Mouse (Mus musculus): ENCODE data around the gene Mymx. TPM values are rescaled to one million over a fixed set of nuclear protein-coding genes. Genes with fewer than 3 reads are reported as not detected.
A peak's percentile ranks its signal among the peaks of the same experiment; 100 is the strongest.

The Mymx gene
- total and polyA plus RNA-seq, 3 experiments = not detected

DNA sequence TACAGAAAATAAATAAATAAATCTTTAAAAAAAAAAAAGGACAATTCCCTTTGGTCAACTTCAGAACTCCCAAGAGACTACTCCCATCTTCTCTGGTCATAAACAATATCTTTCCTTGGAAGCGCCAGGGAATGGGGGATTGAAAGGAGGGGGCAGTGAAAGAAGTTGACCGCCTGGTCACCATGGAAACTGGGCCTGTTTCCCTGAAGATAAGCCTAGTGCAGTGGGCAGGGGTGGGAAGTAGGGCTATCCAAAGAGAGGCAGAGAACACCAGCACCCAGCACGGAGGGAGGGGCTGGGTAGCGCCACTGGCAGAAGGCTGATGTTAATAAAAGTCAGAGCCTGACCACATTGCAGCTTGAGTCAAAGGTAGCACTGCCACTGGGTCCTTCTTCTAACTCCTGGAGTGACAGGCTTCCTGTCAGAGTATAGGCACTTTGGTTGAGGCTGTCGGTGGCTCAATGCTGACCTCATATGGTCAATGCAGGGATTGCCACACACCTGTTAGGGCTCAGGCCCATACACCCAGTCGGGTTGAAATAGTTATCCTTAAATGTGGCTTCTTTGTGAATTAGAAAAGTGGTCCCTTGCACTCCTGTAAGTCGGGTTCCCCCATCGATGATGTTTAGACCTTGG, 50.0 kb downstream of the Mymx start (continued):
- TF ChIP-seq MEF2A (IDR thresholded peaks at IDR 0.05; ENCODE audit: borderline replicate concordance, low read depth, low read length) (no peak), CHD1 (IDR thresholded peaks at IDR 0.05; ENCODE audit: low read depth, low read length) (no peak; the same call in 1 of the 2 replicates), POLR2AphosphoS2 (IDR thresholded peaks at IDR 0.05; ENCODE audit: low read depth, low read length) (no peak), USF2 (conservative IDR thresholded peaks at IDR 0.05; ENCODE audit: low read depth, low read length) (no peak), ETS1 (conservative IDR thresholded peaks at IDR 0.05; ENCODE audit: low read depth, low read length) (no peak), RAD21 (IDR thresholded peaks at IDR 0.05; ENCODE audit: low read depth, low read length) (no peak; the same call in none of the 2 replicates)

DNA sequence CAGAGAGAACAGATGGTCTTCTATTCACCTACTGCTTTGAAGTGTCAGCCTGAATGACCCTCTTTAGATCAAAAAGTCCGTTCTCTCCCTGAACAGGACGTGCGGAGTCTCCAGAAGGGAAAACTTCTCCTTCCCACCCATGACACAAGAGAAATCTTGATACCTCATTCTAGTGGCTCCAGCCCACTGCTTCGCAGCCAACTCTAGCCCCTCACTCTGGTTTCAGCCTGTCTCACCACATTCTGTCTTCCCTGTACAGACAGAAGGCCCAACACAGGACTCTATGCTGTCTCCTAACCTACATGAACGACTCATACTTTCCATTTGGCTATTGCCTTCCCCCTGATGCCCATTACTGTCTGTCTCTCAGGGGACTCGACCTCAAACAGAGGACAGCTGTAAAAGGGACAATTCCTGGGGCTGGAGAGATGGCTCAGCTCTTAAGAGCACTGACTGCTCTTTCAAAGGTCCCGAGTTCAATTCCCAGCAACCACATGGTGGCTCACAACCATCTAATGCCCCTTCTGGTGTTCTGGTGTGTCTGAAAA, 50.6 kb downstream of the Mymx start:
- Histone ChIP-seq H3K36me3 (replicated peaks in 1 of 2; ENCODE audit: control insufficient read depth in 1 of 2, insufficient read depth in 1 of 2, low read length in 1 of 2) (peaks cover 0 to 3% of the 10 kb centered on the region in 2 experiments), H3K79me2 (replicated peaks; ENCODE audit: control insufficient read depth, extremely low read depth, insufficient read depth, poor library complexity, severe bottlenecking) (peaks cover 8% of the 10 kb centered on the region), H3K27me3 (replicated peaks) (peaks cover 1% of the 10 kb centered on the region), H3K4me1 (ENCODE audit: control insufficient read depth in 1 of 2, insufficient read depth in 2 of 2) (peaks cover 14 to 42% of the 10 kb centered on the region in 2 experiments), H3K9ac (ENCODE audit: insufficient read depth, low read depth) (no peak overlapping the region), H3K9me3 (replicated peaks; ENCODE audit: low read length) (no peaks in the 10 kb centered on the region), H3K4me2 (ENCODE audit: insufficient read depth, low read depth, poor library complexity, severe bottlenecking) (no peak overlapping the region), H3K27ac (ENCODE audit: insufficient read depth, low read depth) (no peak overlapping the region), H3K4me3 (replicated peaks in 1 of 3; ENCODE audit: low read depth in 2 of 3, low read length in 2 of 3, poor library complexity in 1 of 3) (no peak overlapping the region)
- in situ Hi-C loops (cut with MboI; ENCODE audit: low pct_ligation_motif_present, low pct_unique_long_range_greater_than_20kb, low sequenced_read_pairs) = loop anchor here (5.0 kb wide), 1 partner anchor 34 kb away; no protein-coding TSS in a partner anchor
- DNase-seq (ENCODE audit: extremely low read depth) = no peak
- TF ChIP-seq JUN (IDR thresholded peaks at IDR 0.05; ENCODE audit: insufficient read depth, low read depth, low read length) = peak; percentile 89
- TF ChIP-seq RAD21 (IDR thresholded peaks at IDR 0.05; ENCODE audit: low read depth, low read length) = no peak
- no peak for TF ChIP-seq NRF1 (IDR thresholded peaks at IDR 0.05; ENCODE audit: low read depth, low read length)
- TF ChIP-seq POLR2A (IDR thresholded peaks at IDR 0.05; ENCODE audit: low read depth, low read length) = no peak
- no peak for TF ChIP-seq HCFC1 (IDR thresholded peaks at IDR 0.05; ENCODE audit: low read depth, low read length)
- TF ChIP-seq ETS1 (conservative IDR thresholded peaks at IDR 0.05; ENCODE audit: low read depth, low read length) = peak; percentile 65
- no peak for TF ChIP-seq USF2 (conservative IDR thresholded peaks at IDR 0.05; ENCODE audit: low read depth, low read length)
- TF ChIP-seq SMC3 (IDR thresholded peaks at IDR 0.05; ENCODE audit: low read depth, low read length) = no peak
- TF ChIP-seq EP300 (IDR thresholded peaks at IDR 0.05; ENCODE audit: low read length) = peak; percentile 72
- no peak for TF ChIP-seq MEF2A (IDR thresholded peaks at IDR 0.05; ENCODE audit: borderline replicate concordance, low read depth, low read length)
- TF ChIP-seq TBP (conservative IDR thresholded peaks at IDR 0.05; ENCODE audit: low read depth, low read length) = peak; percentile 80
- peak; percentile 91 for TF ChIP-seq JUND (conservative IDR thresholded peaks at IDR 0.05; ENCODE audit: low read depth, low read length)
- TF ChIP-seq POLR2AphosphoS2 (IDR thresholded peaks at IDR 0.05; ENCODE audit: low read depth, low read length) = no peak
- no peak; the same call in 1 of the 2 replicates for TF ChIP-seq SIN3A (IDR thresholded peaks at IDR 0.05; ENCODE audit: low read length)
- dilution Hi-C loops (cut with MboI; ENCODE audit: extremely low pct_ligation_motif_present, extremely low pct_unique_long_range_greater_than_20kb, low sequenced_read_pairs) = no loop called here

Other genes with a start within 250 kb of the Mymx start
- gene Cdc5l, start 168.4 kb downstream of the Mymx start, total RNA-seq (2012; rRNA removed) = 45.2 and 52.6 TPM in 2 replicates
- gene Cdc5l, start 168.4 kb downstream of the Mymx start, total RNA-seq (2014; rRNA removed) = 58.9 and 62.4 TPM in 2 replicates
- gene Cdc5l, start 168.4 kb downstream of the Mymx start, polyA plus RNA-seq (2012; ENCODE audit: insufficient read length, low read depth) = 66.3 and 69.6 TPM in 2 replicates
- 1.0 and 2.5 TPM in 2 replicates for gene Spats1, start 126.7 kb downstream of the Mymx start, total RNA-seq (2012; rRNA removed)
- gene Spats1, start 126.7 kb downstream of the Mymx start, total RNA-seq (2014; rRNA removed) = 1.7 and 2.7 TPM in 2 replicates
- gene Spats1, start 126.7 kb downstream of the Mymx start, polyA plus RNA-seq (2012; ENCODE audit: insufficient read length, low read depth) = 1.9 and 2.5 TPM in 2 replicates
- 20.2 and 23.1 TPM in 2 replicates for gene Aars2, start 95.3 kb downstream of the Mymx start, total RNA-seq (2012; rRNA removed)
- gene Aars2, start 95.3 kb downstream of the Mymx start, total RNA-seq (2014; rRNA removed) = 10.4 and 12.4 TPM in 2 replicates
- 17.5 and 17.6 TPM in 2 replicates for gene Aars2, start 95.3 kb downstream of the Mymx start, polyA plus RNA-seq (2012; ENCODE audit: insufficient read length, low read depth)
- gene Tcte1, start 78.7 kb downstream of the Mymx start, total RNA-seq (2012; rRNA removed) = not detected in 2 replicates
- not detected in 2 replicates for gene Tcte1, start 78.7 kb downstream of the Mymx start, total RNA-seq (2014; rRNA removed)
- not detected in 2 replicates for gene Tcte1, start 78.7 kb downstream of the Mymx start, polyA plus RNA-seq (2012; ENCODE audit: insufficient read length, low read depth)
- gene Tmem151b, start 52.4 kb downstream of the Mymx start, total RNA-seq (2012; rRNA removed) = 0.42 and 0.50 TPM in 2 replicates
- 0.12 and 0.30 TPM in 2 replicates for gene Tmem151b, start 52.4 kb downstream of the Mymx start, total RNA-seq (2014; rRNA removed)
- 0.53 and 0.72 TPM in 2 replicates for gene Tmem151b, start 52.4 kb downstream of the Mymx start, polyA plus RNA-seq (2012; ENCODE audit: insufficient read length, low read depth)
- 91.5 and 136 TPM in 2 replicates for gene Nfkbie, start 46.4 kb downstream of the Mymx start, total RNA-seq (2012; rRNA removed)
- 87.4 and 90.0 TPM in 2 replicates for gene Nfkbie, start 46.4 kb downstream of the Mymx start, total RNA-seq (2014; rRNA removed)
- gene Nfkbie, start 46.4 kb downstream of the Mymx start, polyA plus RNA-seq (2012; ENCODE audit: insufficient read length, low read depth) = 76.6 and 78.7 TPM in 2 replicates
- 59.5 and 73.9 TPM in 2 replicates for gene Slc35b2, start 38.2 kb downstream of the Mymx start, total RNA-seq (2012; rRNA removed)
- gene Slc35b2, start 38.2 kb downstream of the Mymx start, total RNA-seq (2014; rRNA removed) = 89.3 and 101 TPM in 2 replicates
- gene Slc35b2, start 38.2 kb downstream of the Mymx start, polyA plus RNA-seq (2012; ENCODE audit: insufficient read length, low read depth) = 54.1 and 57.2 TPM in 2 replicates
- 1,180 and 1,205 TPM in 2 replicates for gene Hsp90ab1, start 28.8 kb downstream of the Mymx start, total RNA-seq (2012; rRNA removed)
- 607 and 790 TPM in 2 replicates for gene Hsp90ab1, start 28.8 kb downstream of the Mymx start, total RNA-seq (2014; rRNA removed)
- gene Hsp90ab1, start 28.8 kb downstream of the Mymx start, polyA plus RNA-seq (2012; ENCODE audit: insufficient read length, low read depth) = 4,858 and 5,122 TPM in 2 replicates
- 58.4 and 66.9 TPM in 2 replicates for gene Slc29a1, start 2.5 kb downstream of the Mymx start, total RNA-seq (2012; rRNA removed)
- 69.2 and 72.1 TPM in 2 replicates for gene Slc29a1, start 2.5 kb downstream of the Mymx start, total RNA-seq (2014; rRNA removed)
- gene Slc29a1, start 2.5 kb downstream of the Mymx start, polyA plus RNA-seq (2012; ENCODE audit: insufficient read length, low read depth) = 74.2 and 88.0 TPM in 2 replicates
- not detected in 2 replicates for gene Capn11, start 57.2 kb upstream of the Mymx start, total RNA-seq (2012; rRNA removed)
- gene Capn11, start 57.2 kb upstream of the Mymx start, total RNA-seq (2014; rRNA removed) = not detected in 2 replicates
- gene Capn11, start 57.2 kb upstream of the Mymx start, polyA plus RNA-seq (2012; ENCODE audit: insufficient read length, low read depth) = 0.09 and 0.10 TPM in 2 replicates
- gene Mrpl14, start 84.2 kb upstream of the Mymx start, total RNA-seq (2012; rRNA removed) = 33.4 and 46.1 TPM in 2 replicates
- gene Mrpl14, start 84.2 kb upstream of the Mymx start, total RNA-seq (2014; rRNA removed) = 48.5 and 56.9 TPM in 2 replicates
- gene Mrpl14, start 84.2 kb upstream of the Mymx start, polyA plus RNA-seq (2012; ENCODE audit: insufficient read length, low read depth) = 62.5 and 67.7 TPM in 2 replicates
- 4.5 and 6.3 TPM in 2 replicates for gene Tmem63b, start 84.8 kb upstream of the Mymx start, total RNA-seq (2012; rRNA removed)
- 2.8 and 3.5 TPM in 2 replicates for gene Tmem63b, start 84.8 kb upstream of the Mymx start, total RNA-seq (2014; rRNA removed)
- gene Tmem63b, start 84.8 kb upstream of the Mymx start, polyA plus RNA-seq (2012; ENCODE audit: insufficient read length, low read depth) = 9.2 and 10.3 TPM in 2 replicates
- 0.38 TPM in 1 of 2 replicates, not detected in the other for gene 1600014C23Rik, start 131.7 kb upstream of the Mymx start, total RNA-seq (2012; rRNA removed)
- gene 1600014C23Rik, start 131.7 kb upstream of the Mymx start, total RNA-seq (2014; rRNA removed) = not detected in 2 replicates
- not detected in 2 replicates for gene 1600014C23Rik, start 131.7 kb upstream of the Mymx start, polyA plus RNA-seq (2012; ENCODE audit: insufficient read length, low read depth)

All from CH12.LX (cell line).